In the genomic region with DNA sequence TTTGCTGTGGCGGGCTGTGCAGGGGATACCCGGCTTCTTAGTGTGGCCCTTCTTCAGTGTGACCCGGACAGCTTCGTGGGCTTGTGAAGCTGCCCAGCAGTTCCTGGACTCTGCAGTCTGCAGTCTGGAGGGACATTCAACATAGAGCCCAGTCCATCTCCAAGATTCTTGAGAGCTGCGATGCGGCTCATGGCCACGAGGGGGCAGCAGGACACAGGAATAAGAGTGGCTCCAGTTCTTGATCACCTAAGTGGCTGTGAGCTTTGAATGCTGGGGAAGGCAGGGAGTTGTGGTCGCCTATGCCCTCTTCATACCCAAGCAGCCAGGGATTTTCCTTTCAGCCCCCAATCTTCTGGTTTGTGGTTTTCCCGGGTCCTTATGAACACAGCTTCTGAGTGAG, we compare ENCODE assay signal across 8 mouse cellular contexts. TPM values are rescaled to one million over a fixed set of nuclear protein-coding genes. Genes with fewer than 3 reads are reported as not detected.
DNase-seq lines count a peak whose midpoint lies in the region; ATAC-seq lines count a peak whose summit lies in the region.
"Had no signal": no experiment of that assay in that cellular context is flagged by ENCODE, and none has a peak within 500 bp of the region (broad histone marks: within the 10 kb centered on the region; RNA-seq: fewer than 3 reads in every experiment).

No protein-coding gene starts in this region.

- no peaks in the 10 kb centered on the region for H3K4me1 ChIP-seq in hindbrain, embryonic 14.5 days (replicated peaks; ENCODE audit: control insufficient read depth, insufficient read depth, low read length)

- no peak overlapping the region for H3K4me3 ChIP-seq in hindbrain, embryonic 14.5 days (replicated peaks; ENCODE audit: low read length)
- H3K4me3 ChIP-seq: megakaryocyte, embryonic 14.5 days had no signal

- no peaks in the 10 kb centered on the region for H3K9me3 ChIP-seq in hindbrain, embryonic 14.5 days (ENCODE audit: control insufficient read depth, low read length)

- H3K4me2 ChIP-seq in hindbrain, embryonic 14.5 days (replicated peaks), result no peak overlapping the region

- intact Hi-C loops in left cerebral cortex, postnatal 10 days (cut with DNase I), result no loop called here

- peak; percentile 77 for DNase-seq in T-cell, adult 2 months (ENCODE audit: low spot score)
- peak; percentile 74 for DNase-seq in cerebellum, adult 8-10 months
- peak; percentile 85 for DNase-seq in hindbrain, embryonic 14.5 days (ENCODE audit: low spot score)
- peak; percentile 67 to 74 for DNase-seq in left cerebral cortex, postnatal 10 days (ENCODE audit: extremely low spot score in 1 of 2, low spot score in 2 of 2)
- peak; percentile 62 for DNase-seq in right cerebral cortex, postnatal 25 days

- H3K27me3 ChIP-seq in hindbrain, embryonic 14.5 days (ENCODE audit: control insufficient read depth, insufficient read depth, low read length), result no peaks in the 10 kb centered on the region; the same call in 1 of the 2 replicates

- 3% methylated on average over 9 of the region's 9 CpGs for WGBS in hindbrain, embryonic 14.5 days

- H3K27ac ChIP-seq in hindbrain, embryonic 14.5 days, result no peak overlapping the region

- peak; percentile 69 for ATAC-seq in frontal cortex, adult (ENCODE audit: low TSS enrichment)
- ATAC-seq in hindbrain, embryonic 14.5 days (ENCODE audit: low FRiP score), result peak; percentile 72
- peak; percentile 99 for ATAC-seq in megakaryocyte, adult 5-6 weeks (ENCODE audit: poor library complexity, severe bottlenecking)

- peaks cover 26% of the 10 kb centered on the region for H3K36me3 ChIP-seq in hindbrain, embryonic 14.5 days (replicated peaks; ENCODE audit: control insufficient read depth, insufficient read depth)

- H3K9ac ChIP-seq in hindbrain, embryonic 14.5 days, result no peak overlapping the region

RNA-seq across cellular contexts. Expression of gene Rps18, which starts 12.7 kb away (rescaled TPM):
- polyA plus RNA-seq in hindbrain, embryonic 14.5 days (2014; fragmentation: Nextera tagmentation; extraction: Ambion mirVana), result 804 and 966 TPM in 2 replicates
- 100 to 1,000 TPM; 440 to 443 TPM for total RNA-seq in left cerebral cortex, postnatal 10 days (2021)
- total RNA-seq in megakaryocyte, adult 5-6 weeks (2015), result 2,016 and 2,115 TPM in 2 replicates
- total RNA-seq in megakaryocyte, adult 5-6 weeks (2017), result 724 and 801 TPM in 2 replicates

RNA-seq across cellular contexts. Expression of gene Vps52, which starts 12.9 kb away (rescaled TPM):
- 56.0 and 56.6 TPM in 2 replicates for polyA plus RNA-seq in hindbrain, embryonic 14.5 days (2014; fragmentation: Nextera tagmentation; extraction: Ambion mirVana)
- total RNA-seq in left cerebral cortex, postnatal 10 days (2021), result 10 to 100 TPM; 71.3 to 77.5 TPM
- 15.7 and 17.7 TPM in 2 replicates for total RNA-seq in megakaryocyte, adult 5-6 weeks (2015)
- total RNA-seq in megakaryocyte, adult 5-6 weeks (2017), result 11.6 and 22.8 TPM in 2 replicates

RNA-seq across cellular contexts. Expression of gene B3galt4, which starts 17.2 kb away (rescaled TPM):
- 7.8 and 9.2 TPM in 2 replicates for polyA plus RNA-seq in hindbrain, embryonic 14.5 days (2014; fragmentation: Nextera tagmentation; extraction: Ambion mirVana)
- 1 to 10 TPM; 5.2 to 9.8 TPM for total RNA-seq in left cerebral cortex, postnatal 10 days (2021)
- 3.5 and 4.0 TPM in 2 replicates for total RNA-seq in megakaryocyte, adult 5-6 weeks (2015)
- 4.9 and 5.7 TPM in 2 replicates for total RNA-seq in megakaryocyte, adult 5-6 weeks (2017)

RNA-seq across cellular contexts. Expression of gene Wdr46, which starts 28.0 kb away (rescaled TPM):
- polyA plus RNA-seq in hindbrain, embryonic 14.5 days (2014; fragmentation: Nextera tagmentation; extraction: Ambion mirVana), result 15.6 and 19.5 TPM in 2 replicates
- 10 to 100 TPM; 20.5 to 20.9 TPM for total RNA-seq in left cerebral cortex, postnatal 10 days (2021)
- total RNA-seq in megakaryocyte, adult 5-6 weeks (2015), result 12.2 and 12.4 TPM in 2 replicates
- 21.6 and 23.7 TPM in 2 replicates for total RNA-seq in megakaryocyte, adult 5-6 weeks (2017)

RNA-seq across cellular contexts. Expression of gene Pfdn6, which starts 28.3 kb away (rescaled TPM):
- 157 and 161 TPM in 2 replicates for polyA plus RNA-seq in hindbrain, embryonic 14.5 days (2014; fragmentation: Nextera tagmentation; extraction: Ambion mirVana)
- 10 to 100 TPM; 89.2 to 96.1 TPM for total RNA-seq in left cerebral cortex, postnatal 10 days (2021)
- 84.1 and 88.3 TPM in 2 replicates for total RNA-seq in megakaryocyte, adult 5-6 weeks (2015)
- 148 and 161 TPM in 2 replicates for total RNA-seq in megakaryocyte, adult 5-6 weeks (2017)
